Mouse (Mus musculus): ENCODE measurements at regions not wholly inside any gene's neighbourhood (a gene's known extent, or its start where the extent isn't known, plus 50 kb on each side); places are given as distances from the start of the nearest gene placed in this dataset.

DNA sequence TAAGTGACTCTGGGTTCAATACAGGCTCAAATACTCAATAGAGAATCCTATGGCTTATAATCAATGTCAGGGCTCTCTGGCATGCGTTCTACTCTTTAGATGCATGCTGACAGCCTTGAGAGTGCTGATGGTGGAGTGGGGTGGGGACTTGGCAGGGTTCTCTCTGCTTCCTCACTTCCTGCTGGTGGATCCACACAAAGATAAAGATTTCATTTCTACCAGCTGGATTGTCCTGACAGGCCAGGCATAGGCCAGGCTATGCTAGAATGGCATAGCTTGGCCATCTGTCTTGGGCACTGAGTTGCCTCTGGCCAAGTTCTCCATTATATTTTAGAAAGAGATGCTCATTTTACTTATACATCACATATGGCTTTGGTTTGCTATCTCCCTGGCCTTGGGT lies 206.2 kb upstream of the Plpp4 start:
- no peak for DNase-seq

- DNase-seq, result no peak
Observed at GRCm38 (mm10) chr7:129066891-129067290, 189.9 kb upstream of the Plpp4 start.

DNA sequence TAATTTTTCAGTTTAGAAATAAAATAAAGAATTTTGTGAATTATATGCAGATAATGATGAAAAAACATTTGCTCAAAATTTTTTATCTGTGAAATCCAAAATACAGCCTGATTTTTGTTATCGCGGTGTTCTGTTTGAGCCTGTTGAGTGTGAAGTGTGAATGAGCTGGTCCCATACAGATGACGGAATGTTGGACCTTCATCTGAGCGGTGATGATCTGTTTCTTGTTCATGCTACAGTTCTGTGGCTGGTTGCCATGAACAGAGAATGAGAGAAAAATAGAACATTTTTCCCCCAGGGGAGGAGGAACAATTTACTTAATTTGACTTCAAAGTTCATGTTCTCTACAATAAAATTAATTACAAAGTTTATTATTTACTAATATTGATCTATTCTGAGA lies 188.7 kb upstream of the Plpp4 start:
- DNase-seq, result no peak

DNA sequence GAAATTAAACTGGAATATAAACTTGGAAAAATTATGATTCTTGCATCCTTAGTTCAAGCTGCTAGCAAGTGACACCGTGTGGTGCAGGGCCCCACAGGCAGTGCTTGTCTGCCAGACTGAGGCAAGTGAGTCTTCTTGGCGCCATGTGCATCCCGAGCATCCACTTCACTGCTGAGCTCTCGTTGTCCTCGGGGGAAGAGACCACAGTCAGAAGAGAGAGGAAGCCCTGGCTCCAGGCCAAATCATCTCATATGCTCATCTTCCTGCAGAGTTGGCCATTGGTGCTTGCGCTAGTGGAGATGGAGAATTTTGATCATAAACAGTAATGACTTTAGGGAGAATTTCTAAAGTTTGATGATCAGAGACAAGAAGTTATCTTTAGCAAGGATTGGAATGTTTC lies 177.0 kb upstream of the Plpp4 start:
- DNase-seq, result no peak

DNA sequence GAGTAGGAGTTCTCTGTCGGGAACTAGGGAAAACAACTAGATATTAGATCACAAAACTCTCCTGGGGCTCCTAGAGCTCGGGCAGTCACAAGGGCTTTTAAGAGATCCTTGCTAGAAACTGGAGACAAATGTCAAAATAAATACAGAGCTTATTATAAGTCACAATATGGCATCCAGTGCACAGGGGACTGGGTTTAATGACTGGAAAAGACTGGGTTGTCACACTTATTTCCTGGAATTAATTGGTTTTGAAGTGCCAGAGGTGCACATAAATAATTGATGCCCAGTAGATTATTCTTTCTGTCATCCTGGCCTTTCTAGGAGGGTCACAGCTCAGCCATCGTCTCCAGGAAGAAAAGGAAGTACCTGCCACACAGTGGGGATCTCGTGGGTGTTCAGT lies 165.4 kb upstream of the Plpp4 start:
- no peak for DNase-seq

DNA sequence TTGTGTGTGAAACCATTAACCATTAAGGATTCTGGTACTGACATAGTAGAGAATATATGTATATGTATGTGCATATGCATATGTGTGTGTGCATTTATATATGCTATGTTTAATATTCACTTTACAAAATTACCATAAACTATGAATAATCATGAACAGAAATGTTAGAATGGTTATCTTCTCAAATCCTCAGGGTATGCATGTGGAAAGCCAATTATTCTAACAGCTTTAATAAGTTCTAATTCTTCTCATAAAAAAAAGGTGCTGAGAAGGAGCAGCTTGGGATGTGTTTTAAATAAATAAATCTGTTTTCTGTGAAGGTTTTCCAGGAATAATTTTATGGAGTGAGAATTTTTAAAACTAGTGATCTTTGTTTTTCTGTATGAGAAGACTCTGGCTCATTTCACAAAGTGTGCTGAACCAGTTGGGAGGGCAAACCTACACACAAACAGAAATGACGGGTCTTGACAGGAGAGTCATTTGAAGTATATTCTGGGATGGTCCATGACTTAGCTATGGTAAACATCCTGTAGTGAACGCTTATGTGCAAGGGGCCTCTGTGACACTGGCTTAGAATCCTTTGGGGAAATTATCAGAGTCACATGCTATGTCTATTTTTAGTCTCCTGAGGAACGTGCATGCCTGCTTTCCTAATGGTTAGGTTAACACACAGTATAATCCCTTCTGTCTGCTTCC lies 160.3 kb upstream of the Plpp4 start:
- no peak for DNase-seq

GRCm38 (mm10) chr7:129102437-129102836 lies 154.4 kb upstream of the Plpp4 start:
- DNase-seq, result peak; percentile 65

DNA sequence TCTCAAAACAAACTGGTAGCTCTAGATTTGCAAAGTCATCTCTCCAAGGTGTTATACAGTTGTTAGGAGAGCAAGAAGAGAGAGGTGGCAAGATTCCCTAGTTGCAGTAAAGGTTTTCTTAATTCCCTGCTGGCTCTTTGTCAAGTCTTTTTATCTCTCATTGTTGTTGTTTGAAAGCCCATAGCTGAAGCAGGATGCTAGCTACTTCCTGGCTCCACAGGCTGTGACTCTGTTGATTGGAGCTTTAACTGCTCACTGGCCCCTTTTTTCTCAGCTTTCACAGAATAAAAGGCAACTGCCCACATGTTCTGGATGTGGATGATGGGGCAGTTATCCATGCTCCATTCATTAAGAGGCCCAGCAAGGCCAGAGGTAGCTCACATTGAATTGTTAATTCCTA lies 122.7 kb upstream of the Plpp4 start:
- DNase-seq, result no peak

- DNase-seq, result no peak
Observed at GRCm38 (mm10) chr7:129134661-129135215, 122.1 kb upstream of the Plpp4 start.

DNA sequence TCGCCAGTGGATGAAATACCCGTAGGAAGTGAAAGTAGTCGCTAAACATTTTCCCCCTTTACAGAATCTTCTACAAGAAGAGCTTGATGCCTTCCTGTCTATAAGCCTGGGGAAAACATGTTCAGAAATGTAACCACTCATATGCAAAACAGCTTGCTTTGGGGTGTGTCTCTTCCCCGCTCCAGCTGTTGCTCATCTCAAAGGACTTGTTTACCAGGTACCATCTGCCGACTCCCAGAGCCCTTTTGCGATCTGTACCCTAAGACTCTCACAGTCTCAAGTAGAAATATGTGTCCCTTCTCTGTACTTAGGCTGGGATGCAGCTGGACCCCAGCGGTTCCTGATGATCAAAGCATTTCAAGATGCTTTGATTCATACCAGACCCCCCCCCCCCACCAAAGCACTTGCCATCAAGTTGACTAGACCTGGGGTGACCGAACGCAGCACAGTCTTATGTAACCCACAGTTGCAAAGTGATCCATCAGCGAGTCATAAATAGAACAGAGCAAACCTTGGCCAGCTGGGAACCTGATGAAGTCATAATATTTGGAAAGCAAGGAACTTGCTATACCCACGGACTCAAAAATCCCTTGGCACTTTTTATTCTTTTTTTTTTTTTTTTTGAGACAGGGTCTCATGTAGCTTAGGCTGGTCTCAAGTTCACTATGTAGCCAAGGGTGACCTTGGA lies 119.4 kb upstream of the Plpp4 start:
- DNase-seq, result peak; percentile 30

DNA sequence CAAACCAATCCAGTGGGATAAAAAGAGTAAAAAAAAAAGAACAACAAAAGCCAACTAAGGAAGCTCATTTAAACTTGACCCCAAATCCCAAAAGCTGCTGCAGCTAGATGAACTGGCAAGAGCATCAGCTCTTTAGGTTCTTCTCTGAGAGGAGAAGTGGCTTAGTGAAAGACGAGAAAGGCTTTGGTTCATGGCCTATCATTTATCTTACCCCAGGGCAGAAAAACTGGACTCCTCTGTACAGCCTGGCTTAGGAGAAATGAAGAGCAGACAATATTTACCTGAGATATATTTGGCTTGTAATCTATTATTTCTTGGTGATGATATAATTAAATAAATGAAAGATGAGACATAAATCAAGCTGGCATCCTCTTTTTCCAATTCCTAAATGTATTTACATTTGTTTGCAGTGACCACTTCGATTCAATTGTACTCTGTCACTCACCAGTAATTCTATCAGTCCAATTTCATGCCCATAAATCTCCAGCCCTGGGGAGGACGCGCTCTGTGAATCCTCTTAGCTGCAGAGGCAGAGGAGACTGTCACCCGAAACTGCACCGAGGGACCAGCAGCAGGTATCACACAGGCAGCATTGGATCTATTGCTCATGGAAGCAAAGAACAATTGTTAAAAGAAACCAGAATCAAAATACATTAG lies 114.8 kb upstream of the Plpp4 start:
- no peak for DNase-seq

DNA sequence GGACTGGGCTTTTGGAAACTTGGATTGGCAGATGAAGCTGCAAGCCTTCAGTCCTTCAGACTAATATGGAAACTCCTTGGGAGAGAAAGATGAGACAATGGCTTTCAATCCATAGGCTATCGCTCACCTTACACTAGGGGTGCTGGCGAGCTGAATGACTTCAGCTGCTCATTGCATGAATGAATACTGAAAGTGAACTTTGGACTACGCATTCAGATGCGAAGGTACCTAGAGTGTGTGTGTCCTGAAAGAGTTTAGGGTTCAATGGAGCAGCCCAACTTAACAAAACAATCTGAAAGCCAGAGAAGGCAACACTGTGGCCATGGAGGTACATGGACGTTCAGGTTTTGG lies 114.3 kb upstream of the Plpp4 start:
- no peak for DNase-seq

GRCm38 (mm10) chr7:129155577-129155976 lies 101.3 kb upstream of the Plpp4 start:
- no peak for DNase-seq

DNA sequence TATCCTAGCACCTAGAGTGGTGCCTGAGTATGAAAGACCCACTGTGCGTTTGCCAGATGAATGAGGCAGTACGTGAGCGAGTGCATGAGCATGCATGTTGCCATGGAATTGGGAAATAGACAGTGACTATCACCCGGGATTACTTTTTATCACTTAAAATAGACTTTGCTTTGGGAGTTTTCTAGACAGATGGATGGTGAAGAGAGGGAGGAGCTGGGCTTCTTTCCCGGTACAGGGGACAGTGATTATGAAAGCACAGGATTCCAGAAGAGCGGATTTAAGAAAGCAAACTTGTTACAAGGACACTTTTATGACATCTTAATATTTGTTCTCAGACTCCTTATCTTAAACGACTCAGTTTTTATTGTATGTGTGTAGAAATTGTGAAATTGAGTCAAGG lies 86.9 kb upstream of the Plpp4 start:
- DNase-seq, result peak; percentile 15

DNA sequence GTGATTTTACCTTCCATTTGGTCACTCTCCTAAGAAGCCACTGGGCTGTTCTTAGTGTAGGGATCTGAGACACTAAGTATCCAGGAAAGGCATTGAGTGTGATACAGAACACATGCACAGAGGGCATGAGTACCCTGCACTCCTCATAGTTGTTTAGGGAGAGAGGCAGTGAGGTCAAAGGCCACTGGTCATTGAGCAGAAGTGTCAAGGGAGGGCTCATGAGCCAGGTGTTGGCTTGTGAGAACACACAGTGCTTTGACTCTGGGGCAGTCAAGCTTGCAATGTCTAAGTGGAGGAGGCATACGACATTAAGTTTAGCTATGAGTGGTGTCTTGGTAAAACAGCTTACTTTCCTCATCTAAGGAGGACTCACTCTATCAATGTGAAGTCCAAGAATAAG lies 65.9 kb upstream of the Plpp4 start:
- DNase-seq, result no peak

DNA sequence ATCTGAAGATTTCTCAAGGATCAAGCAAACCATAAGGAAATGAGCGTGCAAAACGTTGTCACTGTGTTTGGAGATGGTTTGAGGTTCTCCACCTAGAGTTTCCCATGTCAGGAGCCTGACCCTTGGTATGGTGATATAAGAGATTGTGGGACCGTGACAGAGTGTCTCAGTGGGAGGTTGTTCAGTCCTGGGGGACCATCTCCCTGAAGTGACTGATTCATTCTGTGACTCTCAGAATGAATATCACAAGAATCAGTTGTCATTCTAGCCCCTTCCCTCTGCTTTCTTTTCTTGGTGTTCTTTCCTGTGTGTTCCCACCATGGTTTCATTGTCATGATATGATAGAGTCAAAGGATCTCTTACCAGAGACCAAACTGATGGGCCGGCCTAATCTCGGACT lies 49.8 kb upstream of the Plpp4 start:
- DNase-seq, result no peak
